Comparison of ENCODE assay signal across 10 mouse cellular contexts in the genomic region with DNA sequence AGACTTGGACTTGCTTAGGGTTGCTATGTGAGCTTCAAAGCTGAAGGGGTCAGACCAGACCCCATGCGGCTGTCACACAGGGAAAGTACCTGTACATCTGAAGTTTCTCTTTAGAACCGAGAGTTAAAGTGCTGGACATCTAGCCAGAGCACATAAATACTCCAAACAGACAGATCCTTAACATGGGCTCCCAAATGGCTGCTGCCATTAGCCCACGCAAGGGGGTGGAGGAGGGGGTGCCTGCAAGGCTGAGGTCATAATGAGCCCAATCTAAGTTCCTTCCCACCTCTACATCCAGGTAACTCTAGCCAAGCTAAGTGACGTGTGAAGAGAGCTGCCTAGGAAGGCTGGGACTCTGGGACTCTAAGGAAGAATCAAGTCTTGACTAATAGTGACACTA. TPM values are rescaled to one million over a fixed set of nuclear protein-coding genes. Genes with fewer than 3 reads are reported as not detected.
A peak's percentile ranks its signal among the peaks of the same experiment; 100 is the strongest.
DNase-seq lines count a peak whose midpoint lies in the region; ATAC-seq lines count a peak whose summit lies in the region.
"Had no signal": no experiment of that assay in that cellular context is flagged by ENCODE, and none has a peak within 500 bp of the region (broad histone marks: within the 10 kb centered on the region; RNA-seq: fewer than 3 reads in every experiment).

TSS of gene Actl10 (plus strand) at position 301 of the 400 bp plus-strand sequence.

- DNase-seq in heart, adult 18-20 months = no peak
- DNase-seq in midbrain, embryonic 11.5 days (ENCODE audit: low spot score, missing footprints) = no peak
- DNase-seq in spleen, adult 12 weeks (ENCODE audit: low spot score) = no peak
- no peak for DNase-seq in adrenal gland, postnatal 25 days
- DNase-seq in adrenal gland, adult 18-20 months (ENCODE audit: low spot score in 2 of 2) = no peak
- DNase-seq: kidney, postnatal 25 days; right cerebral cortex, adult 18-20 months had no signal

- H3K27ac ChIP-seq in heart, embryonic 15.5 days = peak within 1 kb of the TSS; percentile 8; the same call in 1 of the 2 replicates
- H3K27ac ChIP-seq in brown adipose tissue, adult 24 weeks (replicated peaks; ENCODE audit: low read depth, low read length) = no peak within 1 kb of the TSS
- H3K27ac ChIP-seq in hindbrain, embryonic 12.5 days = 0 out of 2 replicates have a peak within 1 kb of the TSS, but pooled peaks have one; percentile 24
- no peak within 1 kb of the TSS for H3K27ac ChIP-seq in midbrain, embryonic 11.5 days (ENCODE audit: low read depth, low read length)

- peak within 1 kb of the TSS; percentile 25 for H3K9ac ChIP-seq in heart, embryonic 15.5 days
- peak within 1 kb of the TSS; percentile 29; the same call in 1 of the 2 replicates for H3K9ac ChIP-seq in hindbrain, embryonic 12.5 days
- 0 out of 2 replicates have a peak within 1 kb of the TSS, but pooled peaks have one; percentile 14 for H3K9ac ChIP-seq in midbrain, embryonic 11.5 days (ENCODE audit: low read length)

- H3K4me3 ChIP-seq in heart, embryonic 15.5 days = peak within 1 kb of the TSS; percentile 32
- peak within 1 kb of the TSS; percentile 45 for H3K4me3 ChIP-seq in brown adipose tissue, adult 24 weeks (ENCODE audit: insufficient read depth, low read depth, low read length)
- H3K4me3 ChIP-seq in hindbrain, embryonic 12.5 days = peak within 1 kb of the TSS; percentile 7; the same call in 1 of the 2 replicates
- no peak within 1 kb of the TSS for H3K4me3 ChIP-seq in midbrain, embryonic 11.5 days (ENCODE audit: low read depth, low read length)

- no peaks in the 10 kb centered on the region for H3K9me3 ChIP-seq in heart, embryonic 15.5 days (replicated peaks)
- no peaks in the 10 kb centered on the region for H3K9me3 ChIP-seq in hindbrain, embryonic 12.5 days (replicated peaks)
- H3K9me3 ChIP-seq in midbrain, embryonic 11.5 days (ENCODE audit: control insufficient read depth, low read length) = no peaks in the 10 kb centered on the region

- H3K4me2 ChIP-seq in heart, embryonic 15.5 days = peak within 1 kb of the TSS; percentile 65
- peak within 1 kb of the TSS; percentile 38 for H3K4me2 ChIP-seq in hindbrain, embryonic 12.5 days (replicated peaks)
- H3K4me2 ChIP-seq in midbrain, embryonic 11.5 days = peak within 1 kb of the TSS; percentile 22; the same call in 1 of the 2 replicates

- H3K27me3 ChIP-seq in heart, embryonic 15.5 days = peaks cover 27% of the 10 kb centered on the region
- peaks cover 27% of the 10 kb centered on the region for H3K27me3 ChIP-seq in hindbrain, embryonic 12.5 days
- peaks cover 20% of the 10 kb centered on the region for H3K27me3 ChIP-seq in midbrain, embryonic 11.5 days (ENCODE audit: control insufficient read depth, insufficient read depth, low read length)

- ATAC-seq in heart, embryonic 15.5 days (replicated peaks; ENCODE audit: insufficient number of reproducible peaks, insufficient read depth, low FRiP score, low read depth) = no peak
- no peak for ATAC-seq in hindbrain, embryonic 12.5 days (ENCODE audit: low FRiP score)
- ATAC-seq in midbrain, embryonic 11.5 days (ENCODE audit: low FRiP score) = no peak

- 75% methylated on average over 4 of the region's 4 CpGs for WGBS in heart, embryonic 15.5 days
- WGBS in hindbrain, embryonic 12.5 days = 88% methylated on average over 4 of the region's 4 CpGs
- WGBS in midbrain, embryonic 11.5 days = 83% methylated on average over 4 of the region's 4 CpGs

- no peaks in the 10 kb centered on the region for H3K36me3 ChIP-seq in heart, embryonic 15.5 days
- 0 out of 2 replicates have a peak, but pooled peaks cover 3% of the 10 kb centered on the region for H3K36me3 ChIP-seq in hindbrain, embryonic 12.5 days
- peaks cover 3% of the 10 kb centered on the region; the same call in 1 of the 2 replicates for H3K36me3 ChIP-seq in midbrain, embryonic 11.5 days (ENCODE audit: control insufficient read depth, insufficient read depth, low read length)

- peaks cover 30% of the 10 kb centered on the region for H3K4me1 ChIP-seq in heart, embryonic 15.5 days (replicated peaks)
- H3K4me1 ChIP-seq in brown adipose tissue, adult 24 weeks (ENCODE audit: control insufficient read depth, insufficient read depth, insufficient read length, low read length) = peaks cover 8% of the 10 kb centered on the region
- H3K4me1 ChIP-seq in hindbrain, embryonic 12.5 days = peaks cover 23% of the 10 kb centered on the region
- peaks cover 15% of the 10 kb centered on the region for H3K4me1 ChIP-seq in midbrain, embryonic 11.5 days (ENCODE audit: control insufficient read depth, insufficient read depth, low read length)

RNA-seq across cellular contexts. Expression of gene Actl10, which starts in this region (rescaled TPM):
- 0.22 and 0.26 TPM in 2 replicates for polyA plus RNA-seq in heart, embryonic 15.5 days (2015; fragmentation: Nextera tagmentation; extraction: Ambion mirVana)
- total RNA-seq in heart, adult 18-20 months (2021) = not detected
- not detected in 2 replicates for polyA plus RNA-seq in brown adipose tissue, adult 24 weeks (2012; ENCODE audit: insufficient read depth, insufficient read length, missing spikeins)
- polyA plus RNA-seq in hindbrain, embryonic 12.5 days (2016; fragmentation: Nextera tagmentation; extraction: Ambion mirVana) = 0.92 and 0.96 TPM in 2 replicates
- not detected in 2 replicates for polyA plus RNA-seq in midbrain, embryonic 11.5 days (2014; fragmentation: Nextera tagmentation; extraction: Ambion mirVana)
- total RNA-seq in adrenal gland, postnatal 25 days (2021) = 0.21 TPM in 1 of 2 replicates, not detected in the other
- under 1 TPM in 1 of 2 experiments, not detected in 1; 0.19 TPM for total RNA-seq in adrenal gland, adult 18-20 months (2021)

Comparison
In these comparisons a context has a peak if more than half of its experiments do, and no peak if none do; other contexts are left out.
1. H3K27ac ChIP-seq: peak in heart, embryonic 15.5 days (single experiment) and hindbrain, embryonic 12.5 days (single experiment); none in brown adipose tissue, adult 24 weeks (single experiment) and midbrain, embryonic 11.5 days (single experiment).
2. Peak in every context shown above with its lines, with median percentiles within 50 percentile points of each other: H3K4me2 ChIP-seq and H3K9ac ChIP-seq.